Mouse (Mus musculus): Measurements from ENCODE around the gene Ssh2.

DNA sequence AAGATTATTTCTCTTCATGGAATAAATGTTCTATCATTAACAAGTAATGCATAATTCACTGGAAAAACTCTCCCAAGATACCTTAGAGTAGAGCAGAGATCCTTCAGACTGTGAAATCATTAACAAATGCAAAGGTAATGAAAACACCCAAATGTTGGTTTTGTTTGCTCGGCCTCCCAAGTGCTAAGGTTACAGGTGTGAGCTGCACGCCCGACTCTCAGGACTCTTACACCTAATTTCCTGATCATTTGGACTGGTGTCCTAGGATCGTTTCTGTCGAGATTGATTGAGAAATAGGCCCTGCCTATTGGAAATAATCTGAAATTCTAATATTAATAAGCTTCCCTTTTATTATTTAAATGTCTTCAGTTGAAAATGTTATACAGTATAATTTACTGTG is 34.6 kb upstream of the Ssh2 start:
- no peak for TF ChIP-seq CTCF (IDR thresholded peaks at IDR 0.05; ENCODE audit: low read depth)
- TF ChIP-seq EP300 (optimal IDR thresholded peaks at IDR 0.05), result no peak
